Mouse (Mus musculus) cerebral cortex, adult 2 months (tissue): ENCODE measurements around the gene Dner.

Experiments
- WGBS: fragments of 180-500 bp; shearing (Covaris S2); methylation state at CpG from one replicate; pipeline ENCODE4 v1.1.7; 2018; 5-methylcytosine and 5-hydroxymethylcytosine counted together

The Dner gene

GRCm38 (mm10) chr1:84524413-84524812, 171.6 kb downstream of the Dner start:
- WGBS, result 86% methylated on average over 4 of the region's 4 CpGs

DNA sequence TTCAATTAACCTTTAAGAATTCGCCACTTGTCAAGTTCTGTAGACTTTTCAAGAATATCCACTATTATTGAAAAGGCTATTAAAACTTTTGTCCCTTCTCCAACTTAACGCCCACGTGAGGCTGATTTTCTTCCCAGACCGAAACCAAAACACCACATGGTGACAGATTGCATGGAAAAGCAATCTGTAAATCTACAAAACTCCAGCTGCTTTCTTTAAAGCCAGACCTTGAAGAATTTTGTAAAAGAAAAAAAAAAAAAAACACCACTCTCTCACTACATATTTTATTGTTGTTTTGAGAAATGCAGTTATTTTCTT, 173.1 kb downstream of the Dner start:
- WGBS, result 37% methylated on average over 4 of the region's 4 CpGs

DNA sequence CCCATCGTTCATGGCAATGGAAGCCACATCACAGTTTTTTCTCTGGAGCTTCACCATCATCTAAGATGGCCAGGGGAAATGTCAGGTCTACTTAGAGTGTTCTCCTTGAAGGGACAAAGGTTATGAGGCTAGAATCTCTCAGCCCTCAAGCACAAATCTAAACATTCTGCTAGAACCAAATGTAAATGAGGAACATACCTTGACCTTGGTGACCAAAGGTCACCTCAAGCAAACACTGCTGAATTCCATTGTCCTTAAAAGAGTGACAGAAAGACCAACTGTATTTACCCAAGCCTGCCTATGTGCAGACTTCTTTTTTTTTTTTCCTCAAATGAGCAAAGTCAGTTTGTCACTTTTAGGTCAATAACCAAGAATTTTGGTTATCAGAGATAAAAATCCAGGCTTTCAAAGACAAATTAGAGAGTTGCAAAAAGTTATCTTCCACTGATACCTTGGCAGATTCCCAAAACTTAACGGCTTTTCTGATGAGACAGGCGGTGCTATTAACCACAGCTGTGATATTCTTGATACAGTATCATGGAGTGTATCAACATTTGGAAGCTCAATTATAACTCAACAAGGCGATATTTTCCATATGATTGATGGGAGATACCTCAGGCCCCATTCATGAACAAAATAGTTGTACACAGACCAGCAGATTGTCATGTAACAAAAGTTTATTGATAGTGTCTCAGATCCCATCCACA, 173.6 kb downstream of the Dner start:
- 54% methylated on average over 4 of the region's 4 CpGs for WGBS

DNA sequence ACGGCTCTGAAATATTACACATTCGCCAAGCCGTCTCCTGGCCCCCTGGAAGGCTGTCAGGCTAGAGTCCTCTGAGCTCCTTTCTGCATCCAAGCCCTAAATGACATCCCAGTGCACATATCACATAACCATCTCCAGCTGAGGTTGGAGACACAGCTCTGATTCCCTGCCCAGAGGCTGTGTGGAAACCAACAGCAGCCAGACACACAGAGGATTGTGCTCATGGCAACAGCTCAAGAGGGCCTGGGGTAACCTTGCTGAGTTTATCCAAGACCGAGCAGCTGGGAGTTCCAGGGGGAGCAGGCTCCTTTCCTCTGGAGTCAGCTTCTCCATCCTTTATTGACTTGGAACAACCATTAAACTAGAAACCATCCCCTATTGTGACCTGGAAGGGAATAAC, 177.7 kb downstream of the Dner start:
- WGBS, result 83% methylated on average over 4 of the region's 4 CpGs

DNA sequence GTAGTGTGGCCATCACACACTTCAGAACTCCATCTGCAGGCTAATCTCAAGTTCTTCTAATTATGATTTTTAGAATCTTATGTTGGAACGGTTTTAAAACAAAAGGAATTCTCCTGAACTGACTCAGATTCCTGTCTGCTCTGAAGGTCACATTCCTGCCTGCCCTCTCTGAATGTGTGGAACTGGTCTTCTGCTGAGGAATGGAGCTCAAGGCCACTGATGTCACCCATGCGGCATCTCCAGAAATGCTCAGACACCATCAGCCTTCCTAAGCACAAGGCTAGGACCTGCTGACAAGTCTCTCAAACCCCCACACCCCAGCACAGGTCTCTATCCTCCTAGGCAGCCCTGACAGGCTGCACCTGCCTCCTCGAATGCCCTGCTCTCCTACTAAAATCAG, 182.8 kb downstream of the Dner start:
- whole genome bisulfite sequencing, result 63% methylated on average over 3 of the region's 3 CpGs

DNA sequence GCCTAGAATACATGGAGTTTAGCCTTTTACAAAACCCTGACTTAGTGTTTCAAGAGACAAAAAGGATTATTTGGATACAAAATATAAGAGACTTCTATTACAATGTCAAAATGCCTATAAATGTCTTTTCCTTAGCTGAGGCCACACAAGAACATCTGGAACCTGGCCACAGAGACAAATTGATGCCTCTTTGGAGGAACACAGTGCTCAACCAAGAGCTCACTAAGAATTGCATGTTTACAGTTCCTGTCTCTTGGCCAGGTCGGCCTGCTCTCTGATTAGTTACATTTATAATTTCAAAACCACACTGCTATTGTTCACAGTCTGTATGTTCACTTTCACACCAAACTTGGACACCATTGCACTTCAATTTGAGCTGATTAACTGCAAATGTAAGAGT, 187.5 kb downstream of the Dner start:
- WGBS, result 73% methylated on average over 1 of the region's 1 CpGs

DNA sequence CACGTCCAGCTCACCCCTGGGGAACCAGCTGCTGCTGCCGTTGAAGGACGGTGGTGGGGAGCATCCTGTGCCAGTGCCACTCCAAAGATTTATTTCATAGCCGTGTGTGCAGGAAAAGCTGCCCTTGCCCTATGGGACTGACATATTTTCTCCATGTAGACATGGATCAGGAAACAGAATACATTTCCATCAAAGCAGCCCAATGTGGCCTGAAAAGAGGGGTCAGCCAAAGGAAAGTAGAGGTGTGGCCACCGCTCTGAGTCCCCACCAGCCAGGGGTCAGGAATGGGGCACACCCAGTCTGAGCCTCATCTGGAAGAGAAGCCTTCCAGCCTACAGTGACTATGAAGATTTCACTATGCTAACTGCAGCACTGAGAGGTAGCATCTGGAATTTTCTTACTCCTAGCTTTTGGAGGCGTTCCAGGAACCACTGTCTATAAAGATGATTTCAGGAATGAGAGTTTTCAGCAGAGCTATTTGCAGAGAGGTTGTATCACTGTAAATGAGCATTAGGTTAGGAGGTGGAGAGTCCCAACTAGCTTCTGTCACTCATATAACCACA, 189.0 kb downstream of the Dner start:
- 62% methylated on average over 6 of the region's 6 CpGs for WGBS

- 75% methylated on average over 3 of the region's 3 CpGs for WGBS
Measured at GRCm38 (mm10) chr1:84500673-84501072, 195.3 kb downstream of the Dner start.

DNA sequence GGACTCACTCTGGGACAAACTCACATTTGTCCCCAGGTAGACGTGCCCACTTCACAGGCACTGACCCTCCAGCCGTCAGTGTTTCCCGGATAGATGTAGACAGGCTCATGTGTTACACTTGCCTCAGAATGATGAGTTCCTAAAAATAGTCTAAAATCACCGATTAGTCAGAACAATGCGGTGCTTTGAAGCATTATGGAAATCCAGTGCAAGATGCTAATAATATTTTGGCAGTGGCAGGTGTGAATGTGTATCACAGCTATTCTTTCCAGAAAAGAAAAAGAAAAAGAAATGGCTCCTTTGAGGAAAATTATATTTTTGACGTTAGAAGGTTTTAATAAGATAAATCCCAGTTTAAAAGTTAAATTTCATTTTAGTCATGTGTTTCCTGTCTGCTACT, 204.3 kb downstream of the Dner start:
- WGBS, result 55% methylated on average over 6 of the region's 6 CpGs

DNA sequence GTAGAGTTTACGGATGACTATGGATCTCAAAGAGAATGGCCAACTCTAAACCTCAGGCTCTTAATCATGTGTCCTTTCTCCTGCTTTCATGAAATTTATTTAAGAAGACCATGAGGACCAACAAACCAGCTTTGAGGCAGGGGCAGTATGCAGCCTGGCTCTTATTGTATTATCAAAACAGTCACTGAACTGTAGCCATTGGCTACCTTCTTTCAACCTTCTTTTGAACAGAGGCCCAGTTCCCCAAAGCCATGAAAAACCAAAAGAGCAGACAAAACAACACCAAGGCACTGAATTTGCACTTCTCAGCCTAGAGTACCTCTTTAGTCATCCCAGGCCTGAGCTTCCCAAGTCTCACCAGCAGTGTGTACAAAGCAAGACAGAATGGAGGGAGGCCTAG, 207.5 kb downstream of the Dner start:
- 98% methylated on average over 1 of the region's 1 CpGs for WGBS

- WGBS, result 90% methylated on average over 3 of the region's 3 CpGs
Measured at GRCm38 (mm10) chr1:84484577-84484976, 211.4 kb downstream of the Dner start.

GRCm38 (mm10) chr1:84479976-84480375, 216.0 kb downstream of the Dner start:
- whole genome bisulfite sequencing, result 90% methylated on average over 8 of the region's 8 CpGs

GRCm38 (mm10) chr1:84474274-84474673, 221.7 kb downstream of the Dner start:
- 73% methylated on average over 3 of the region's 3 CpGs for WGBS

GRCm38 (mm10) chr1:84472260-84472659, 223.8 kb downstream of the Dner start:
- WGBS, result 87% methylated on average over 2 of the region's 2 CpGs

DNA sequence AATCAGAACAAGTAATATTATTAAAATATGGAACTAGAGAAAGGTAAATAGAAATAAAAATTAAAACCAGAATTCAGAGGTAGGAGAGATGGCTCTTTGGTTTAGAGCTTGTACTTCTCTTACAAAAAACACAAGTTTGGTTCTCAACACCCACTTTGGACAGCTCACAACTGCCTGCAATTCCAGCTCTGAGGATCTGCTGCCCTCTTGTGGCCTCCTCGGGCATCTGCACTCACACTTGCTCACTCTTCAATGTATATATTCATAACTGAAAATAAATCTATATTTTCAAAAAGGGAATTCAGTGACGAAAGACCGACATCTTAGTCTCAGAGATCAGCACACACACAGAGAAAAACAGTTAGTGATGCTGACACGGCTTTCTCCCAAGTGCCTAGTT, 225.7 kb downstream of the Dner start:
- 71% methylated on average over 4 of the region's 4 CpGs for WGBS

DNA sequence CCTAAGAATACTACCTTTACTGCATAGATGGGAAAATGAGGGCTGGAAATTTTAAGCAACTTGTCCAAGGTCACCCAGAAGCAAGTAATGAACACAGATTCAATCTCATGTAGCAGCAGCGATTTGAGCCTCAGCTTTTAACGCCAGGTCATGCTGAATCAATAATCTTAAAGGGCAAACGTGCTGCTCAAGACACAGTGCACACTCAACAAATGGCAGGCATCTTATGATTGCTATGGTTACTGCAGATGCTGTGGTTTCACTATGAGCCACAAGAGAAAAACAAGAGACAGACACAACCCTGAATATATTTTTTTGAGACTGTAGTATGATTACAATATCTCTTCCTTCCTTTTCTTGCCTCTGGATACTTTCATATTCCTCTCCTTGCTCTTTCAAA, 228.4 kb downstream of the Dner start:
- 81% methylated on average over 3 of the region's 3 CpGs for WGBS

- 41% methylated on average over 3 of the region's 3 CpGs for WGBS
Measured at GRCm38 (mm10) chr1:84464761-84465160, 231.3 kb downstream of the Dner start.

DNA sequence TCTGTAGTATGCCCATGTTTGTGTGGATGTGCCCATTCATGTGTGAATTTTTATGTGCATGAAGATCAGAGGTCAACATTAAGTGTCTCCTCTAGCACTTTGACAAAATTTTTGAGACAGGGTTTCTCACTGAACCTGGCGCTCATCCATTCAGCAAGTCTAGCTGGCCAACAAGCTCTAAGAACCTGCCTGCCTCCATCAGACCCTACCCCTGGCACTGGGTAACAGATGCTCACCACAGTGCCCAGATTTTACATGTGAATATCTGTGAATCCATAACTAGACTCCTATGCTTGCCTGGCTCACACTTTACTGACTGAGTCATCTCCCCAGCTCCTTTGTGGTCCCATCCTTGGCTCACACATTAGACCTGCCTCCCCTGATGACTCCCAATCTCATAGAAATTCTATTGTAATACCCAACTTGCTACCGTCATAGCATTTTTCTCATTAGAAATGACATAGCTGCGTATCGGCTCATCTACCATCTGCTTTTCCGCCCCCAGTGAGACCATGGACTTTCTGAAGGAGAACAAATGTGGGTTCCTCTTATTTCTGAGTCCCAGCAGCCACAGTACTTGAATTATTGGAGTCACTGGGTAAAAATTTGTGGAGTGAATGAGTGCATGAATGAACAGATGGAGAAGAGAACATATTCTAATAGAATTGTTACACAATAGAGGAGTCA, 231.9 kb downstream of the Dner start:
- 62% methylated on average over 5 of the region's 5 CpGs for WGBS

DNA sequence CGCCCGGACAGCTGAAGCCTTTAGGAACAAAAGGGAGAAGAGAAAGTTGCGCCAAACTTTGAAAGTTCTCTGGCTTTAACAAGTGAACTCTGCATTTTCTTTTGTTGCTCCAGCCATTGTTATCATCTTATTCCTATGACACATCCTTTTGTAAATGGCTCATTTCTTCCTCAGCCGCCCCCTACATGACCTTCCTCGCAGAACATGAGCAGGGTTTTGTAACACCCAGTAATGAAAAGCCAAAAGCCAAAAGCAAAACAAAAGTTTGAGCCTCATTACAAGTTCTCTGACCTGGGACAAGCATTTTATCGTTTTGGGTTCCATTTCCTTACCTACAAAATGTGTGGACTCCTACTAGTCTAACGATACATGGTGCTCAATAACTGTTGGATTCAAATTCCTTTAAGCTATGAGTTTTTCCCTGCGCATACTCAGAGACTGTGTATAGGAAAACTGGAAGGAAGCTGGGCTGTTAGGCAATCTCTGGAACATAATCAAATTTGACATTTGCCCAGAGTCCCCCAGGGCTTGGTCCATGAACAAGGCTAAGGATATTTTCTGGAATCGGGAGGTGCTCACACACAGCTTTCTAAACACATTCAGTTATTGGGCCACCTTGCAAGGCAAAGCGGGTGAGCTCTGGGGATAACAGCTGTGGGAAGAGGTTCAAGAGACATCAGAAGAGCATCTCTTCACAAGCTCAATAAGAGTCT, 246.3 kb downstream of the Dner start:
- whole genome bisulfite sequencing, result 88% methylated on average over 10 of the region's 10 CpGs

GRCm38 (mm10) chr1:84443640-84444039, 252.4 kb downstream of the Dner start:
- 16% methylated on average over 3 of the region's 3 CpGs for WGBS

- 90% methylated on average over 5 of the region's 5 CpGs for WGBS
Measured at GRCm38 (mm10) chr1:84443050-84443449, 253.0 kb downstream of the Dner start.

DNA sequence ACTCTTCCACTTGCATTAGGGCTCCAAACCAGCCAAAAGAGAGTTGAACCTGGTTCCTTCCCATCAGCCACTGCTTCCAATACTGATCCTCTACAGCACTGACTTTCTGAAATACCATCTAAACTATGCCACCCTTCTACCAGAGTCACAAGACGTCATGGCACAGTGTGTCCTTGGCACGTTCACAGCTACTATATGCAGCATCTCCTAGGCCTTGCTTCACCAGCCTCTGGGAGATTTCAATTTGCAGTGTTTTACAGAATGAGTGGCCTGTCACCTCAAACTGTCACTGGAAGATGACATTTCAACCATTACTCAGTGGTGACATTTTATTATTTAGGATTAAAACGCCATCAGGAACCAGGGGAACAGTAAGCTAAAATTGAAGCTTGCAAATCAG, 254.6 kb downstream of the Dner start:
- 80% methylated on average over 3 of the region's 3 CpGs for WGBS

GRCm38 (mm10) chr1:84436281-84436680, 259.7 kb downstream of the Dner start:
- 95% methylated on average over 1 of the region's 1 CpGs for WGBS
